Mouse (Mus musculus) hindbrain, embryonic 12.5 days (tissue): ENCODE results near the gene Camta1. TPM values are rescaled to one million over a fixed set of nuclear protein-coding genes. Genes with fewer than 3 reads are reported as not detected.
A peak's percentile ranks its signal among the peaks of the same experiment; 100 is the strongest.

Experiments used
- ATAC-seq: fragments of 200-750 bp; cut with Nextera tagmentation; 2 replicates; pipeline ENCODE4 v1.8.0; 2017; ENCODE audit warnings: moderate TSS enrichment; ENCODE audit not compliant: low FRiP score
- H3K27ac ChIP-seq: fragments of 300-500 bp; sonication (generic); 2 replicates; pipeline ENCODE4 v1.5.1; 2016; ENCODE audit warnings: mild to moderate bottlenecking
- H3K27me3 ChIP-seq: fragments of 300-500 bp; sonication (generic); 2 replicates; pipeline ENCODE4 v1.6.1; 2016; ENCODE audit warnings: mild to moderate bottlenecking
- H3K36me3 ChIP-seq: fragments of 300-500 bp; sonication (generic); 2 replicates; pipeline ENCODE4 v1.6.1; 2016; ENCODE audit warnings: mild to moderate bottlenecking
- H3K4me1 ChIP-seq: fragments of 300-500 bp; sonication (generic); 2 replicates; pipeline ENCODE4 v1.6.1; 2016
- H3K4me2 ChIP-seq: fragments of 300-500 bp; sonication (generic); replicated peaks from 2 replicates; pipeline ENCODE4 v1.6.1; 2016; ENCODE audit warnings: mild to moderate bottlenecking
- H3K4me3 ChIP-seq: fragments of 300-500 bp; sonication (generic); 2 replicates; pipeline ENCODE4 v1.5.1; 2016; ENCODE audit warnings: mild to moderate bottlenecking
- H3K9ac ChIP-seq: fragments of 300-500 bp; sonication (generic); 2 replicates; pipeline ENCODE4 v1.6.1; 2016; ENCODE audit warnings: mild to moderate bottlenecking, moderate library complexity
- H3K9me3 ChIP-seq: fragments of 300-500 bp; sonication (generic); replicated peaks from 2 replicates; pipeline ENCODE4 v1.6.1; 2016; ENCODE audit warnings: mild to moderate bottlenecking
- whole genome bisulfite sequencing: fragments of 180-500 bp; shearing (Covaris S2); methylation state at CpG from one replicate; pipeline ENCODE4 v1.1.7; 2016; 5-methylcytosine and 5-hydroxymethylcytosine counted together
- polyA plus RNA-seq: library from polyadenylated mRNA; unstranded; fragments of >200 nt; fragmentation: Nextera tagmentation; extraction: Ambion mirVana; gene quantifications from 2 replicates; pipeline ENCODE4 v1.2.1, GENCODE M21; 2016

Camta1 gene
- polyA plus RNA-seq, 1 experiment from 2014 or later: 136 TPM

- Histone ChIP-seq H3K27ac (no peak overlapping the region), H3K4me3 (no peak overlapping the region), H3K9me3 (no peaks in the 10 kb centered on the region), H3K4me1 (0 out of 2 replicates have a peak, but pooled peaks cover 4% of the 10 kb centered on the region), H3K36me3 (no peaks in the 10 kb centered on the region), H3K9ac (no peak overlapping the region), H3K27me3 (no peaks in the 10 kb centered on the region), H3K4me2 (peak overlapping the region; percentile 31)
- peak; percentile 40; the same call in 1 of the 2 replicates for ATAC-seq
- 17% methylated on average over 25 of the region's 25 CpGs for WGBS
These were observed 896.8 kb downstream of the Camta1 start for GRCm38 (mm10) chr4:150964635-150965554.

GRCm38 (mm10) chr4:150963711-150964110, 898.0 kb downstream of the Camta1 start:
- Histone ChIP-seq H3K27ac (no peak overlapping the region), H3K9ac (no peak overlapping the region), H3K36me3 (no peaks in the 10 kb centered on the region), H3K4me3 (no peak overlapping the region), H3K9me3 (no peaks in the 10 kb centered on the region), H3K27me3 (no peaks in the 10 kb centered on the region), H3K4me2 (no peak overlapping the region), H3K4me1 (0 out of 2 replicates have a peak, but pooled peaks cover 4% of the 10 kb centered on the region)
- 75% methylated on average over 2 of the region's 2 CpGs for WGBS
- no peak for ATAC-seq

GRCm38 (mm10) chr4:150962231-150962630, 899.4 kb downstream of the Camta1 start:
- Histone ChIP-seq H3K4me3 (no peak overlapping the region), H3K4me1 (0 out of 2 replicates have a peak, but pooled peaks cover 4% of the 10 kb centered on the region), H3K27me3 (no peaks in the 10 kb centered on the region), H3K27ac (no peak overlapping the region), H3K4me2 (no peak overlapping the region), H3K9ac (no peak overlapping the region), H3K36me3 (no peaks in the 10 kb centered on the region), H3K9me3 (no peaks in the 10 kb centered on the region)
- 76% methylated on average over 6 of the region's 6 CpGs for WGBS
- no peak for ATAC-seq

GRCm38 (mm10) chr4:150958536-150958935, 903.1 kb downstream of the Camta1 start:
- H3K4me1 ChIP-seq: 0 out of 2 replicates have a peak, but pooled peaks cover 7% of the 10 kb centered on the region
- no peak overlapping the region for H3K9ac ChIP-seq
- no peak overlapping the region for H3K27ac ChIP-seq
- H3K4me2 ChIP-seq: no peak overlapping the region
- WGBS: 83% methylated on average over 7 of the region's 7 CpGs
- no peaks in the 10 kb centered on the region for H3K9me3 ChIP-seq
- ATAC-seq: no peak
- H3K4me3 ChIP-seq: no peak overlapping the region
- H3K36me3 ChIP-seq: no peaks in the 10 kb centered on the region
- no peaks in the 10 kb centered on the region for H3K27me3 ChIP-seq

- Histone ChIP-seq H3K36me3 (no peaks in the 10 kb centered on the region), H3K9ac (no peak overlapping the region), H3K27me3 (no peaks in the 10 kb centered on the region), H3K9me3 (no peaks in the 10 kb centered on the region), H3K4me3 (no peak overlapping the region), H3K4me1 (0 out of 2 replicates have a peak, but pooled peaks cover 7% of the 10 kb centered on the region), H3K27ac (peak overlapping the region; percentile 60; the same call in 1 of the 2 replicates), H3K4me2 (no peak overlapping the region)
- 54% methylated on average over 1 of the region's 1 CpGs for WGBS
- no peak; the same call in 1 of the 2 replicates for ATAC-seq
These were observed 904.6 kb downstream of the Camta1 start for GRCm38 (mm10) chr4:150957106-150957458.

GRCm38 (mm10) chr4:150956369-150957105, 905.1 kb downstream of the Camta1 start:
- H3K36me3 ChIP-seq: no peaks in the 10 kb centered on the region
- ATAC-seq: peak; percentile 72
- no peak overlapping the region for H3K4me3 ChIP-seq
- H3K9ac ChIP-seq: no peak overlapping the region
- H3K9me3 ChIP-seq: no peaks in the 10 kb centered on the region
- peak overlapping the region; percentile 60; the same call in 1 of the 2 replicates for H3K27ac ChIP-seq
- 0 out of 2 replicates have a peak, but pooled peaks cover 7% of the 10 kb centered on the region for H3K4me1 ChIP-seq
- no peaks in the 10 kb centered on the region for H3K27me3 ChIP-seq
- WGBS: 58% methylated on average over 13 of the region's 13 CpGs
- no peak overlapping the region for H3K4me2 ChIP-seq

GRCm38 (mm10) chr4:150950972-150951371, 910.7 kb downstream of the Camta1 start:
- Histone ChIP-seq H3K9ac (no peak overlapping the region), H3K9me3 (no peaks in the 10 kb centered on the region), H3K4me3 (no peak overlapping the region), H3K36me3 (no peaks in the 10 kb centered on the region), H3K27me3 (no peaks in the 10 kb centered on the region), H3K4me2 (no peak overlapping the region), H3K4me1 (no peaks in the 10 kb centered on the region), H3K27ac (no peak overlapping the region)
- WGBS: 84% methylated on average over 10 of the region's 10 CpGs
- ATAC-seq: no peak

- no peak for ATAC-seq
- Histone ChIP-seq H3K27ac (no peak overlapping the region), H3K9me3 (no peaks in the 10 kb centered on the region), H3K4me1 (no peaks in the 10 kb centered on the region), H3K4me2 (no peak overlapping the region), H3K36me3 (no peaks in the 10 kb centered on the region), H3K9ac (no peak overlapping the region), H3K4me3 (no peak overlapping the region), H3K27me3 (no peaks in the 10 kb centered on the region)
- WGBS: 96% methylated on average over 7 of the region's 7 CpGs
These were observed 917.0 kb downstream of the Camta1 start for GRCm38 (mm10) chr4:150944707-150945106.

GRCm38 (mm10) chr4:150939991-150940651, 921.6 kb downstream of the Camta1 start:
- Histone ChIP-seq H3K4me1 (no peaks in the 10 kb centered on the region), H3K27ac (no peak overlapping the region), H3K4me2 (no peak overlapping the region), H3K9me3 (no peaks in the 10 kb centered on the region), H3K4me3 (no peak overlapping the region), H3K9ac (no peak overlapping the region), H3K27me3 (no peaks in the 10 kb centered on the region), H3K36me3 (no peaks in the 10 kb centered on the region)
- ATAC-seq: no peak
- WGBS: 62% methylated on average over 13 of the region's 13 CpGs

- 57% methylated on average over 14 of the region's 14 CpGs for WGBS
- Histone ChIP-seq H3K27ac (no peak overlapping the region), H3K4me2 (0 out of 2 replicates have a peak overlapping the region, but pooled peaks have one; percentile 8), H3K4me1 (no peaks in the 10 kb centered on the region), H3K4me3 (no peak overlapping the region), H3K27me3 (no peaks in the 10 kb centered on the region), H3K9ac (no peak overlapping the region), H3K9me3 (no peaks in the 10 kb centered on the region), H3K36me3 (no peaks in the 10 kb centered on the region)
- ATAC-seq: no peak
These were observed 923.6 kb downstream of the Camta1 start for GRCm38 (mm10) chr4:150938063-150938452.

GRCm38 (mm10) chr4:150937293-150938062, 924.2 kb downstream of the Camta1 start:
- Histone ChIP-seq H3K4me1 (no peaks in the 10 kb centered on the region), H3K27ac (no peak overlapping the region), H3K9me3 (no peaks in the 10 kb centered on the region), H3K27me3 (no peaks in the 10 kb centered on the region), H3K9ac (no peak overlapping the region), H3K4me3 (no peak overlapping the region), H3K4me2 (0 out of 2 replicates have a peak overlapping the region, but pooled peaks have one; percentile 8), H3K36me3 (no peaks in the 10 kb centered on the region)
- no peak for ATAC-seq
- WGBS: 80% methylated on average over 16 of the region's 16 CpGs
